In the genomic region with DNA sequence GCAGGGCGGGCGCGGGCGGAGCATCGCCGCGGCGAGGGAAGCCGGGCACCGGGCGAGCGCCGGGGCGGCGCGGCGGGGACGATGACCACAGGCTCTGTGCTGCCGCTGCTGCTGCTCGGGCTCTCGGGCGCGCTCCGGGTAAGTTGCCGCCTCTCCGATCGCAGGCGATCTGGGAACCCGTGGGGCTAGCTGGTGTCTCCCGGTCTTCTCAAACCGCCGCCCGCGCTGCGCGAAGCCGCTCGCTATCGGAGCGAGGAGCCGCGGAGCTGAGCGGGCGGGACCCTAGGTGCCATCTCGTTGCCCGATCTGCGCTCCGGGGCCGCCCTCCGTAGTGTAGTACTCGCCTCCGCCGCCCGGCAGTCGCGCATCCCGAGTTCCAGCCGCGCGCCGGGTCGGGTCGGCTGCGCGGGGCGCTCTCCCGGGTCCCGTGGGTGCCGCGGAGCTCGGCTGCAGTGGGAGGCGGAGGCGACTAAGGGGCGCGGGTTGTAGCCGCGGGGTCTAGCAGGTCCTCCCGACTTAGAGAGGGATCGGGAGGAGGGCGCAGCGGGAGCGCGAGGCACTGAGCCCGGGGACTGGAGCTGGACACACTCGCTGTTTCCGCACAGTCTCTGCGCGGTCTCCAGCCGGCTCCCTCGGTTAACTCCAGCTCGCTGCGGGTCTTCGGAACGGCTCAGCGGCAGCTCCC, we compare ENCODE assay signal across 8 mouse cellular contexts. TPM values are rescaled to one million over a fixed set of nuclear protein-coding genes. Genes with fewer than 3 reads are reported as not detected.
A peak's percentile ranks its signal among the peaks of the same experiment; 100 is the strongest.
DNase-seq lines count a peak whose midpoint lies in the region; ATAC-seq lines count a peak whose summit lies in the region.

No protein-coding gene starts in this region.

- H3K36me3 ChIP-seq in forebrain, embryonic 14.5 days (ENCODE audit: control insufficient read depth, insufficient read depth, low read length) = peaks cover 4% of the 10 kb centered on the region; the same call in 1 of the 2 replicates
- no peaks in the 10 kb centered on the region for H3K36me3 ChIP-seq in hindbrain, embryonic 13.5 days
- H3K36me3 ChIP-seq in limb, embryonic 13.5 days = no peaks in the 10 kb centered on the region
- H3K36me3 ChIP-seq in midbrain, embryonic 13.5 days = no peaks in the 10 kb centered on the region

- peak; percentile 60 to 80 for DNase-seq in cerebellum, adult 18-20 months
- DNase-seq in cerebellum, adult 8-10 months = no peak
- peak; percentile 56 to 67 for DNase-seq in adrenal gland, postnatal 36 days
- peak; percentile 67 for DNase-seq in forebrain, embryonic 14.5 days (ENCODE audit: low spot score)
- DNase-seq in testis, postnatal 14 days (ENCODE audit: low spot score) = peak; percentile 8

- H3K27ac ChIP-seq in forebrain, embryonic 14.5 days (ENCODE audit: low read depth, low read length) = peak overlapping the region; percentile 85
- peak overlapping the region; percentile 91 for H3K27ac ChIP-seq in hindbrain, embryonic 13.5 days
- H3K27ac ChIP-seq in limb, embryonic 13.5 days = peak overlapping the region; percentile 22; the same call in 1 of the 2 replicates
- H3K27ac ChIP-seq in midbrain, embryonic 13.5 days = peak overlapping the region; percentile 88

- H3K9me3 ChIP-seq in forebrain, embryonic 14.5 days (replicated peaks; ENCODE audit: control insufficient read depth, low read length) = no peaks in the 10 kb centered on the region
- H3K9me3 ChIP-seq in hindbrain, embryonic 13.5 days = no peaks in the 10 kb centered on the region
- H3K9me3 ChIP-seq in limb, embryonic 13.5 days = no peaks in the 10 kb centered on the region
- no peaks in the 10 kb centered on the region for H3K9me3 ChIP-seq in midbrain, embryonic 13.5 days

- 0 out of 2 replicates have a peak, but pooled peaks cover 7% of the 10 kb centered on the region for H3K4me1 ChIP-seq in forebrain, embryonic 14.5 days (ENCODE audit: control insufficient read depth, insufficient read depth, low read length)
- H3K4me1 ChIP-seq in hindbrain, embryonic 13.5 days (replicated peaks) = peaks cover 54% of the 10 kb centered on the region
- H3K4me1 ChIP-seq in limb, embryonic 13.5 days = peaks cover 26% of the 10 kb centered on the region
- H3K4me1 ChIP-seq in midbrain, embryonic 13.5 days (replicated peaks) = peaks cover 36% of the 10 kb centered on the region

- peak overlapping the region; percentile 75 for H3K4me3 ChIP-seq in forebrain, embryonic 14.5 days (ENCODE audit: low read depth, low read length)
- peak overlapping the region; percentile 75 for H3K4me3 ChIP-seq in hindbrain, embryonic 13.5 days
- peak overlapping the region; percentile 59 for H3K4me3 ChIP-seq in limb, embryonic 13.5 days
- H3K4me3 ChIP-seq in midbrain, embryonic 13.5 days (replicated peaks) = peak overlapping the region; percentile 81

- under 1% methylated on average over 72 of the region's 95 CpGs for WGBS in forebrain, embryonic 14.5 days
- WGBS in hindbrain, embryonic 13.5 days = under 1% methylated on average over 83 of the region's 95 CpGs
- under 1% methylated on average over 82 of the region's 95 CpGs for WGBS in limb, embryonic 13.5 days
- under 1% methylated on average over 69 of the region's 95 CpGs for WGBS in midbrain, embryonic 13.5 days

- peak; percentile 76 for ATAC-seq in forebrain, embryonic 14.5 days
- ATAC-seq in hindbrain, embryonic 13.5 days (ENCODE audit: low FRiP score) = peak; percentile 80
- peak; percentile 69 for ATAC-seq in limb, embryonic 13.5 days (ENCODE audit: low FRiP score, low read depth)
- peak; percentile 78 for ATAC-seq in midbrain, embryonic 13.5 days

- peak overlapping the region; percentile 93 for H3K4me2 ChIP-seq in forebrain, embryonic 14.5 days (ENCODE audit: low read length)
- H3K4me2 ChIP-seq in hindbrain, embryonic 13.5 days = peak overlapping the region; percentile 89
- peak overlapping the region; percentile 97 for H3K4me2 ChIP-seq in limb, embryonic 13.5 days (replicated peaks)
- peak overlapping the region; percentile 91 for H3K4me2 ChIP-seq in midbrain, embryonic 13.5 days (replicated peaks)

- H3K9ac ChIP-seq in forebrain, embryonic 14.5 days (ENCODE audit: low read length) = peak overlapping the region; percentile 85
- peak overlapping the region; percentile 86 for H3K9ac ChIP-seq in hindbrain, embryonic 13.5 days
- peak overlapping the region; percentile 71 for H3K9ac ChIP-seq in limb, embryonic 13.5 days
- peak overlapping the region; percentile 83 for H3K9ac ChIP-seq in midbrain, embryonic 13.5 days (replicated peaks)

- H3K27me3 ChIP-seq in forebrain, embryonic 14.5 days (replicated peaks; ENCODE audit: control insufficient read depth, insufficient read depth, low read length) = no peaks in the 10 kb centered on the region
- peaks cover 34% of the 10 kb centered on the region for H3K27me3 ChIP-seq in hindbrain, embryonic 13.5 days
- H3K27me3 ChIP-seq in limb, embryonic 13.5 days = peaks cover 44% of the 10 kb centered on the region
- peaks cover 40% of the 10 kb centered on the region for H3K27me3 ChIP-seq in midbrain, embryonic 13.5 days

RNA-seq across cellular contexts. Expression of a gene that starts 0.5 kb away (rescaled TPM):
- total RNA-seq in adrenal gland, postnatal 36 days (2021) = 1 to 10 TPM; 3.8 to 5.1 TPM
- 35.0 and 40.4 TPM in 2 replicates for polyA plus RNA-seq in forebrain, embryonic 14.5 days (2014; fragmentation: Nextera tagmentation; extraction: Ambion mirVana)
- 37.2 and 37.5 TPM in 2 replicates for polyA plus RNA-seq in hindbrain, embryonic 13.5 days (2015; fragmentation: Nextera tagmentation; extraction: Ambion mirVana)
- 12.2 and 13.3 TPM in 2 replicates for polyA plus RNA-seq in limb, embryonic 13.5 days (2015; fragmentation: Nextera tagmentation; extraction: Ambion mirVana)
- polyA plus RNA-seq in midbrain, embryonic 13.5 days (2015; fragmentation: Nextera tagmentation; extraction: Ambion mirVana) = 36.7 and 37.1 TPM in 2 replicates

Comparison
In these comparisons a context has a peak if more than half of its experiments do, and no peak if none do; other contexts are left out.
1. H3K27ac ChIP-seq: peak in every context shown above with its lines; median percentile 91 in hindbrain, embryonic 13.5 days; 88 in midbrain, embryonic 13.5 days; 85 in forebrain, embryonic 14.5 days; 22 in limb, embryonic 13.5 days.